Mouse (Mus musculus) forebrain, embryonic 15.5 days (tissue): ENCODE results near the gene Rad51b. TPM values are rescaled to one million over a fixed set of nuclear protein-coding genes. Genes with fewer than 3 reads are reported as not detected.
"Not testable (repeated sequence)": the region's sequence is repeated elsewhere in the genome, so short reads cannot be mapped to it uniquely, and the experiment has no call there.

Experiments
- ATAC-seq: fragments of 200-750 bp; cut with Nextera tagmentation; replicated peaks from 2 replicates; pipeline ENCODE4 v1.8.0; 2017; ENCODE audit warnings: mild to moderate bottlenecking, moderate TSS enrichment, moderate library complexity
- H3K27ac ChIP-seq: fragments of 300-500 bp; sonication (generic); replicated peaks from 2 replicates; pipeline ENCODE4 v1.5.1; 2015; ENCODE audit warnings: mild to moderate bottlenecking, inconsistent platforms
- H3K27me3 ChIP-seq: fragments of 300-500 bp; sonication (generic); 2 replicates; pipeline ENCODE4 v1.6.1; 2015; ENCODE audit warnings: inconsistent platforms
- H3K36me3 ChIP-seq: fragments of 300-500 bp; sonication (generic); 2 replicates; pipeline ENCODE4 v1.6.1; 2015; ENCODE audit warnings: mild to moderate bottlenecking, inconsistent platforms
- H3K4me1 ChIP-seq: fragments of 300-500 bp; sonication (generic); 2 replicates; pipeline ENCODE4 v1.6.1; 2015; ENCODE audit warnings: inconsistent platforms
- H3K4me2 ChIP-seq: fragments of 300-500 bp; sonication (generic); replicated peaks from 2 replicates; pipeline ENCODE4 v1.6.1; 2015; ENCODE audit warnings: mild to moderate bottlenecking, inconsistent platforms
- H3K4me3 ChIP-seq: fragments of 300-500 bp; sonication (generic); 2 replicates; pipeline ENCODE4 v1.5.1; 2015; ENCODE audit warnings: mild to moderate bottlenecking, inconsistent platforms
- H3K9ac ChIP-seq: fragments of 300-500 bp; sonication (generic); replicated peaks from 2 replicates; pipeline ENCODE4 v1.6.1; 2015; ENCODE audit warnings: mild to moderate bottlenecking, inconsistent platforms
- H3K9me3 ChIP-seq: fragments of 300-500 bp; sonication (generic); 2 replicates; pipeline ENCODE4 v1.6.1; 2016; ENCODE audit warnings: inconsistent platforms
- WGBS: fragments of 180-500 bp; shearing (Covaris S2); methylation state at CpG from one replicate; pipeline ENCODE4 v1.1.7; 2015; ENCODE audit warnings: mixed read lengths; 5-methylcytosine and 5-hydroxymethylcytosine counted together
- polyA plus RNA-seq: library from polyadenylated mRNA; unstranded; fragments of >200 nt; fragmentation: Nextera tagmentation; extraction: Ambion mirVana; gene quantifications from 2 replicates; pipeline ENCODE4 v1.2.1, GENCODE M21; 2015

The Rad51b gene
- polyA plus RNA-seq, 1 experiment from 2014 or later: 3.0 TPM

DNA sequence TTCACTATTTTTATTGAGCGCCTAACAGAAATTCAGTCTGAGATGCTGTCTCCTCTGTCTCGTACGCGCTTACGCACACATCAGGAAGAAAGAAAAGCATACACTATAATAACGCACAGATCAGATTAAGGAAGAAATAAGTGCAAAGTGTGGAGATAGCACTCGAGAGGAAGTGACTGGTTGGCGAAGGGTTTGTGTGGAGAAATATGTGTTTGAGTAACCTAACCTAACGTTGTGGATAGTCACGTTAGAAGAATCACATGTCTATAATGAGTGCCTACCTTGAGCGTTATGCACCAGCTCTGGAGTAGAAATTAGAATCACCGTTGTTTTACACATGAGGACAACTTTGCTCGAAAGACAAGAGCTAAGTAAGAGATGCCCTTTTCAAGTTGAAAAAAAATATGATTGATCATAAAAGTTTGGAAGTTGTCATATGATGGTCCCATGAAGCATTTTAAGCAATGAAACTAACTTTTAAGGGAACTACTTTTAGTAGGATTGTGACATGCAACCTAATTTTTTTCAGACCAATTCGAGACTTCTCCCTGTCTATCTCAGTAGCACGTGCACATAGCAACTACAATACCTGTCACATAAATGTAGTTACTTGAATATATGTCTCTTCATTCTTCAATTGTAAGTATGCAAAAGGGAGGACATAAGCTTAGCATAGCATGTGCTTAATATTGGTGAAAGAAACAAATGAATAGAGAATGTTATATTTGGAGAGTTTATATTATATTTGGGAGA, 978 bp downstream of the Rad51b start:
- Histone ChIP-seq H3K4me1 (peaks cover 19% of the 10 kb centered on the region), H3K36me3 (no peaks in the 10 kb centered on the region), H3K9me3 (no peaks in the 10 kb centered on the region), H3K4me2 (peak overlapping the region; percentile 92), H3K27ac (no peak overlapping the region), H3K4me3 (peak overlapping the region; percentile 54), H3K9ac (0 out of 2 replicates have a peak overlapping the region, but pooled peaks have one; percentile 31), H3K27me3 (no peaks in the 10 kb centered on the region)
- 14% methylated on average over 15 of the region's 15 CpGs for WGBS
- ATAC-seq: no peak

DNA sequence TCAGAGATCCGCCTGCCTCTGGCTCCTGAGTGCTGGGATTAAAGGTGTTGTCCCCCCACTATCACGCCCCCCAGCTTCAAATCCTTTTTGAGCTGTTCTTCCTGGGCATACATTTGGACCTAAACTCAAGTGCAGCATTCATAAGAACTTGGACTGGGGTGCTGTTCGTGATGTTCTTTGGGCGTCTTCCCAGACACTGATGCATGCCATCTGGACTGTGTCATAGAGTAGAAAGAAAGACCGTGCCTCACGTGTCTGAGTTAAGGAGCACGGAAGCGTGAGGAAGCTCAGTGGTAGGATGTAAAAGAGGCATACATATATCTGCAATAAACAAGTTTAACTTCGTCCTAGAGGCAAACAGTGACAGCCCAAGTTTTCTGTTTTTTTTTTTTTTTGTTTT, 4.7 kb downstream of the Rad51b start:
- Histone ChIP-seq H3K9ac (no peak overlapping the region), H3K27me3 (no peaks in the 10 kb centered on the region), H3K9me3 (no peaks in the 10 kb centered on the region), H3K27ac (no peak overlapping the region), H3K4me2 (no peak overlapping the region), H3K4me3 (no peak overlapping the region), H3K36me3 (no peaks in the 10 kb centered on the region), H3K4me1 (peaks cover 4% of the 10 kb centered on the region)
- 79% methylated on average over 9 of the region's 9 CpGs for WGBS
- ATAC-seq: no peak

DNA sequence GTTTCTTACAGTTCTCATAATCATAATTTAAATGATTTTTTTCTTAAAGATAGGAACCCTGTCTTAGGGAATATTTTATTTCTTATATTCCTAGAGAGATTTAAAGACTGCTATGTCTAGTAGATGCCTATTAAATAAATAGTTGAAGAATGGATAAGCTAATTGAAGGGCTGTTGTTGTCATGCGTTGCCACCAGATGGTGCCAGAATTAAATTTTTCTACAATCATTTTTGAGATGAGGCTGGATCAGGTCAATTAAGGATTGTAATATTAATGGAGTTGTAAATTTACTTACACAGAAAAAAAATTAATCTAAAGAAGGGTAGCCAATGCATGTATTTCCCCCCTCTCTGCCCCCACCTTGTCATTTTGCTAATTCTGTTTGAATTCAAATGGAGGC, 8.0 kb downstream of the Rad51b start:
- H3K4me1 ChIP-seq: no peaks in the 10 kb centered on the region
- H3K4me3 ChIP-seq: no peak overlapping the region
- no peak for ATAC-seq
- no peaks in the 10 kb centered on the region for H3K36me3 ChIP-seq
- H3K27me3 ChIP-seq: no peaks in the 10 kb centered on the region
- H3K27ac ChIP-seq: no peak overlapping the region
- 63% methylated on average over 1 of the region's 1 CpGs for WGBS
- no peaks in the 10 kb centered on the region for H3K9me3 ChIP-seq
- no peak overlapping the region for H3K9ac ChIP-seq
- no peak overlapping the region for H3K4me2 ChIP-seq

DNA sequence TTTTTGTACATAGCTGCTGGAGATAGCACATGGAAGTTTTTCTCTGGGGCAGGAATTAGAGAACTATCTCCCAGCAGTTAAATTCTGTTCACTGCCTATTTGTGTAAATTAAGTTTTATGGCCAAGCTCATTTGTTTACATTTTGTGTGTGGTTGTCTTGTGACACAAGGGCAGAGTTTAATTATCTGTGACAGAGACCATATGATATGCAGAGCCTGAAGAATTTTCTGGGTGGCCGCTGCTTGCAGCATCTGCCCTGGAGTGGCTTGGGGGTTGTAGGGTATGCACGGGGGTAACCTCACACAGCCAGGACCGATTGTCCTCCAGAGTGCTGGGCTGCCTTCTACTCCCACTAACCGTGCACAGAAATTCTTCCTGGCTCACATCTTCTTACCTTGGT, 8.9 kb downstream of the Rad51b start:
- ATAC-seq: no peak
- H3K27me3 ChIP-seq: no peaks in the 10 kb centered on the region
- 86% methylated on average over 4 of the region's 4 CpGs for WGBS
- H3K27ac ChIP-seq: no peak overlapping the region
- no peak overlapping the region for H3K9ac ChIP-seq
- no peak overlapping the region for H3K4me3 ChIP-seq
- H3K36me3 ChIP-seq: no peaks in the 10 kb centered on the region
- no peak overlapping the region for H3K4me2 ChIP-seq
- H3K4me1 ChIP-seq: no peaks in the 10 kb centered on the region
- H3K9me3 ChIP-seq: no peaks in the 10 kb centered on the region

DNA sequence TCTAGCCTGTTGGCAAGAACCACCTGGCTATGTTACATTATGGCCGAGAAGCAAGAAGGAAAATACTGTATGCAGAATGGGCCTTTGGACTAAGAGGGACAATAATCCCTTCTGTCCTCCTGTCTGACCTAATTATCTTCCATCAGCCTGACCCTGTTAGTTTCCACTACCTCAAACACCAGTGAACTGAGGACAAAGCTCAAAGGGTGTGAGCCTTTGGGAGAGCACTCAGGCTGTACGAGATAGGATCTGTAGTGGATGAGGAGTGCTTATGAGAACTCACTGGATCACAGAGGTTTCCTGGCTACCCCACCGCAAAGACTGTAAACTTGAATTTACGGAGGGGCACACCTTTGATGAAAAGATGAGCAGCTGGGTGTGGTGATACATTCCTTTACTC, 16.6 kb downstream of the Rad51b start:
- WGBS: 77% methylated on average over 4 of the region's 4 CpGs
- no peak overlapping the region for H3K4me2 ChIP-seq
- H3K9ac ChIP-seq: no peak overlapping the region
- no peaks in the 10 kb centered on the region for H3K4me1 ChIP-seq
- no peak overlapping the region for H3K27ac ChIP-seq
- H3K27me3 ChIP-seq: no peaks in the 10 kb centered on the region
- H3K36me3 ChIP-seq: no peaks in the 10 kb centered on the region
- ATAC-seq: no peak
- H3K9me3 ChIP-seq: no peaks in the 10 kb centered on the region
- H3K4me3 ChIP-seq: no peak overlapping the region

DNA sequence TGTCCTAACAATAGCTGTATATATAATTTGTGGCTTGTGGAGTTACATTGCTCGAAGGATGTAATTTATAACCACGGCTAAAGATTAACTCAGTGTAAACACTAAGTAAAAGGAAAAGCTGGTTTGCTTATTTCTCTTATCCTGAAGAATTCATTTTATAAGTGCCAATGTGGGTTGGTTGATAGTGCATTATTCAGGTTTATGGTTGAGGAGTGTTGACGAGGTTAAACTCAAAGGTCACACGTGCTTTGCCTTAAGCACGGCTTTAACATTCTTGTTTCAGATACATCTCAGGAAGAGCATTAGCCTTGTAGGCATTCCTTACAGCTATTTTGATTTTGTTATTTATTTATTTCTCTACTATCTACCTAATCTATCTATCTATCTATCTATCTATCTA, 20.3 kb downstream of the Rad51b start:
- Histone ChIP-seq H3K4me2 (no peak overlapping the region), H3K27me3 (no peaks in the 10 kb centered on the region), H3K4me1 (no peaks in the 10 kb centered on the region), H3K9me3 (no peaks in the 10 kb centered on the region), H3K36me3 (no peaks in the 10 kb centered on the region), H3K9ac (no peak overlapping the region), H3K4me3 (no peak overlapping the region), H3K27ac (no peak overlapping the region)
- WGBS: 94% methylated on average over 5 of the region's 5 CpGs
- ATAC-seq: no peak

DNA sequence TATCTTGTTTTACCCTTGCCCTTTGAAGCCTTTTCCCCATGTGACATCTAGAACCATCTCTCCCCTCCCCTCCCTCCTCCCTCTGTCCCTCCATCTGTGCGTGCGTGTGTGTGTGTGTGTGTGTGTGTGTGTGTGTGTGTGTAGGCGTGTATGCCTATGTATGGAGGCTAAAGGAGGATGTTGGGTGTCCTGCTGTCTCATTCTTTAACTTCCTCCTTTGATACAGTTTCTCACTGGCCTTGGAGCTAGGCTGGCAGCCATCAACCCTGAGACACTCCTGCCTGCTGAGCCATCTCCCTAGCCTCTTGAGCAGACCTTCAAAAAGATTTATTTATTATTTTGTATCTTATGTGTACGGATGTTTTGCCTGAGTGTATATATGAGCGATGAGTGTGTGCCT, 23.8 kb downstream of the Rad51b start:
- no peaks in the 10 kb centered on the region for H3K4me1 ChIP-seq
- H3K27me3 ChIP-seq: no peaks in the 10 kb centered on the region
- WGBS: 89% methylated on average over 5 of the region's 5 CpGs
- H3K27ac ChIP-seq: no peak overlapping the region
- no peak overlapping the region for H3K4me2 ChIP-seq
- no peak for ATAC-seq
- no peaks in the 10 kb centered on the region for H3K9me3 ChIP-seq
- no peak overlapping the region for H3K9ac ChIP-seq
- H3K36me3 ChIP-seq: no peaks in the 10 kb centered on the region
- H3K4me3 ChIP-seq: no peak overlapping the region

DNA sequence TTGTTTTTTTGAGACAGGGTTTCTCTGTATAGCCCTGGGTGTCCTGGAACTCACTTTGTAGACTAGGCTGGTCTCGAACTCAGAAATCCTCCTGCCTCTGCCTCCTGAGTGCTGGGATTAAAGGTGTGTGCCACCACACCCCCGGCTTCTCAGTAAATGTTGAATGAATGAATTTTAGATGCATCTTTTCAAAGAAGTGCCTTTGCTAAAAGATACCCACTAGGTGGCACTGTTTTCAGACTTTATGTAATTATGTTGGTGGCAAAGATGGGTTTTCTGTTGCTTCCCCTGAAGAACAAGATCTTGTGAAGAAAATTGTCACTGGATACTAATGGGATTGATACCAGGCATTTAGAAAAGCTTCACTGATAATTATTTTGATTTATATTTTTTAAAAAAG, 25.5 kb downstream of the Rad51b start:
- WGBS: 62% methylated on average over 2 of the region's 2 CpGs
- H3K4me1 ChIP-seq, H3K4me2 ChIP-seq, H3K36me3 ChIP-seq, H3K4me3 ChIP-seq, H3K9me3 ChIP-seq, H3K27ac ChIP-seq, ATAC-seq, H3K27me3 ChIP-seq, H3K9ac ChIP-seq: not testable (repeated sequence)

DNA sequence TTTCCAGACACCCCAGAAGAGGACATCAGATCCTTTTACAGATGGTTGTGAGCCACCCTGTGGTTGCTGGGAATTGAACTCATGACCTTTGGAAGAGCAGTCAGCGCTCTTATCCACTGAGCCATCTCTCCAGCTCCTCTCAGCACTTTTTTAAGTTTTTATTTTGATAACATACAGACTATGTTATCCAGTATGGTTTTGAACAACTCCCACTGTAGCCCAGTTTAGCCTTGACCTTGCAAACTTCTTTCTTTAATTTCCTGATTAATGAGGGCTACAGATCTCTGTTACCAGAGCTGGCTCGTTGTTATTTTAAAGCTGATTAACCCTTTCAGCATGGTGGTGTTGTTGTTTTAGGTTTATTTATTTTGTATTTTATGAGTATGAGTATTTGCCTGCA, 29.2 kb downstream of the Rad51b start:
- Histone ChIP-seq H3K27ac (no peak overlapping the region), H3K9me3 (no peaks in the 10 kb centered on the region), H3K27me3 (no peaks in the 10 kb centered on the region), H3K36me3 (no peaks in the 10 kb centered on the region), H3K4me1 (no peaks in the 10 kb centered on the region), H3K4me3 (no peak overlapping the region), H3K9ac (no peak overlapping the region), H3K4me2 (no peak overlapping the region)
- no peak for ATAC-seq
- WGBS: 68% methylated on average over 2 of the region's 2 CpGs

DNA sequence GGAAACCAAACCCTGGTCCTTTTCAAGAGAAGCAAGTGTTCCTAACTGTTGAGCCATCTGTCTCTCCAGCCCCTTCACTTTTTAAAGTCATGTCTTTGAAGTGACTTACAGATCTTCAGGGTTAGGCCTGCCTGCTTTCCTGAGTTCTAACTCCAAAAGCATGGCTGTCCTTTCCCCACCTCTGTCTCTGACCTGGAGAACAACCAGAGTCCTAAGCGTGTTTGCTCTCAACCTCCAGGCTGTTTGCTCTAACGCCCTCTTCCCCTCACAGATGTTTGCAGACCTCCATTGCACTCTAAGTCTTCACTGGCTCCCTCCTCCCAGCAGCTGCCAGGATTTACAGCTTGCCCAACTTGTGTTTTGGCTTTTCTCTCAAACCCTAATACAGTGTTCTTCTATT, 29.7 kb downstream of the Rad51b start:
- no peak for ATAC-seq
- WGBS: 75% methylated on average over 2 of the region's 2 CpGs
- Histone ChIP-seq H3K4me3 (no peak overlapping the region), H3K9me3 (no peaks in the 10 kb centered on the region), H3K4me2 (no peak overlapping the region), H3K9ac (no peak overlapping the region), H3K27ac (no peak overlapping the region), H3K4me1 (no peaks in the 10 kb centered on the region), H3K36me3 (no peaks in the 10 kb centered on the region), H3K27me3 (no peaks in the 10 kb centered on the region)

DNA sequence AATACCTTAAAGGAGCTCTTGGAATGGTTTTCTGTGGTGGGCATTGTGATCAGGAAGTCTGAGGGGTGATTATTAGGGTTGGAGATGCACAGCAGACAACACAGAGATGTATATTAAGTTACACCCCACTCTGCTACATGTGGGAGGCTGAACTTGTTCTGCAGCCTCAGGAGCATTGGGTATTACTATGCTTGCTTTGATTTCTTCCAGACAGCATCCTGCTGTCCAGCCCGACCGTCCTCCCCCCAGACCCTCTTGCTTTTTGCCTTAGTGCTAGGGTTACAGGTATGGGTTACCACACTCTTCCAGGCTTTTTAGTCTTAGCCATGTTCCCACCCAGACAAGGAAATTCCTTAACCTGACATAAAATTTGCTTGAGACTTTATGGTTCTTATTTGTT, 30.8 kb downstream of the Rad51b start:
- H3K27ac ChIP-seq: no peak overlapping the region
- no peaks in the 10 kb centered on the region for H3K4me1 ChIP-seq
- H3K4me3 ChIP-seq: no peak overlapping the region
- H3K4me2 ChIP-seq: no peak overlapping the region
- no peaks in the 10 kb centered on the region for H3K9me3 ChIP-seq
- 89% methylated on average over 2 of the region's 2 CpGs for WGBS
- H3K9ac ChIP-seq: no peak overlapping the region
- ATAC-seq: no peak
- H3K36me3 ChIP-seq: no peaks in the 10 kb centered on the region
- H3K27me3 ChIP-seq: no peaks in the 10 kb centered on the region

DNA sequence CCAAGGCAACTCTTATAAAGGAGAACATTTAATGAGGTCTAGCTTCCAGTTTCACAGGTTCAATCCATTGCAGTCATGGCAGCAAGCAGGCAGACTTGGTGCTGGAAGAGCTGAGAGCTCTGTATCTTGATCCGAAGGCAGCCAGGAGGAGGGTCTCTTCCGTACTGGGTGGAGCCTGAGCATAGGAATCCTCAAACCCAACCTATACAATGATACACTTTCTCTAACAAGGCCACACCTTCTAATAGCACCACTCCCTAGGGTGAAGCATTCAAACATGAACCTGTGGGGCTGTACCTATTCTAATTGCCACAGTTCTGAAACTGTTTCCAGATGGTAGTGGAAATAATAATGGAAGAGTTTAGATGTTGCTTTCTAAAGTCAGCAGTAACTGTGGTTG, 33.5 kb downstream of the Rad51b start:
- Histone ChIP-seq H3K4me1 (no peaks in the 10 kb centered on the region), H3K9ac (no peak overlapping the region), H3K36me3 (no peaks in the 10 kb centered on the region), H3K4me3 (no peak overlapping the region), H3K9me3 (no peaks in the 10 kb centered on the region), H3K27me3 (no peaks in the 10 kb centered on the region), H3K4me2 (no peak overlapping the region), H3K27ac (no peak overlapping the region)
- 85% methylated on average over 2 of the region's 2 CpGs for WGBS
- ATAC-seq: no peak

DNA sequence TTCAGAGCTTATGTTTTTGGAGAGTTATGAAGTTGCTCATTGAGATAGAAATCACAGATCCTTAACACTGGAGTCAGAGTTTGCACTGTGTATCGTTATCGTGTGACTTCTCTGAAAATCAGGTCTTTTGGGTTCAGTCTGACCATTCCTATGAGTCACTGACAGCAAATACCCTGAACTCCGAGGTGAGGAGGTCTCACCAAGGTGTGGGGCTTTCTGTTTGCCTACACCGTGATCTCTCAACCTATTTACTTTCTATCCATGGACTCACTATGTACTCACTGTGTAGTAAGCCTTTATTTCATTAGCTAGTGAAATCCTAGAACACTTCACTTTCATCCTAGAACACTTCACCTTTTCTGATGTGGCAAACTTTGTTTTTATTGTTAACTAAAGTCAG, 34.6 kb downstream of the Rad51b start:
- no peaks in the 10 kb centered on the region for H3K4me1 ChIP-seq
- no peak overlapping the region for H3K4me3 ChIP-seq
- H3K4me2 ChIP-seq: no peak overlapping the region
- H3K9me3 ChIP-seq: no peaks in the 10 kb centered on the region
- H3K9ac ChIP-seq: no peak overlapping the region
- H3K36me3 ChIP-seq: no peaks in the 10 kb centered on the region
- no peaks in the 10 kb centered on the region for H3K27me3 ChIP-seq
- no peak overlapping the region for H3K27ac ChIP-seq
- ATAC-seq: no peak
- 85% methylated on average over 4 of the region's 4 CpGs for WGBS
